Mouse (Mus musculus) neural tube, embryonic 14.5 days (tissue): ENCODE measurements at regions not wholly inside any gene's neighbourhood (a gene's known extent, or its start where the extent isn't known, plus 50 kb on each side); places are given as distances from the start of the nearest gene placed in this dataset. TPM values are rescaled to one million over a fixed set of nuclear protein-coding genes. Genes with fewer than 3 reads are reported as not detected.
A peak's percentile ranks its signal among the peaks of the same experiment; 100 is the strongest.

ENCODE experiments used
- ATAC-seq: fragments of 200-750 bp; cut with Nextera tagmentation; 2 replicates; pipeline ENCODE4 v1.8.0; 2017; ENCODE audit warnings: low read depth, mild to moderate bottlenecking, moderate TSS enrichment, moderate library complexity
- H3K27ac ChIP-seq: fragments of 300-500 bp; sonication (generic); 2 replicates; pipeline ENCODE4 v1.5.1; 2014; ENCODE audit warnings: low read depth, mild to moderate bottlenecking, control low read depth, low read length, moderate library complexity, mixed read lengths
- H3K27me3 ChIP-seq: fragments of 300-500 bp; sonication (generic); 2 replicates; pipeline ENCODE4 v1.6.1; 2014; ENCODE audit warnings: low read length; ENCODE audit not compliant: control insufficient read depth, insufficient read depth
- H3K36me3 ChIP-seq: fragments of 300-500 bp; sonication (generic); 2 replicates; pipeline ENCODE4 v1.6.1; 2014; ENCODE audit warnings: low read length, mixed read lengths; ENCODE audit not compliant: control insufficient read depth, insufficient read depth
- H3K4me1 ChIP-seq: fragments of 300-500 bp; sonication (generic); 2 replicates; pipeline ENCODE4 v1.6.1; 2014; ENCODE audit warnings: low read length; ENCODE audit not compliant: control insufficient read depth, insufficient read depth
- H3K4me2 ChIP-seq: fragments of 300-500 bp; sonication (generic); 2 replicates; pipeline ENCODE4 v1.6.1; 2014; ENCODE audit warnings: mild to moderate bottlenecking, low read depth, low read length, control low read depth
- H3K4me3 ChIP-seq: fragments of 300-500 bp; sonication (generic); 2 replicates; pipeline ENCODE4 v1.5.1; 2014; ENCODE audit warnings: low read depth, low read length, control low read depth, mixed read lengths
- H3K9ac ChIP-seq: fragments of 300-500 bp; sonication (generic); replicated peaks from 2 replicates; pipeline ENCODE4 v1.6.1; 2014; ENCODE audit warnings: low read depth, mild to moderate bottlenecking, control low read depth, low read length, mixed read lengths
- H3K9me3 ChIP-seq: fragments of 300-500 bp; sonication (generic); 2 replicates; pipeline ENCODE4 v1.6.1; 2016; ENCODE audit warnings: low read length; ENCODE audit not compliant: control insufficient read depth
- WGBS: fragments of 180-500 bp; shearing (Covaris S2); extraction: QIAGEN DNeasy Blood & Tissue Kit; methylation state at CpG from one replicate; pipeline ENCODE4 v1.1.7; 2014; 5-methylcytosine and 5-hydroxymethylcytosine counted together
- microRNA-seq: library from miRNA; unstranded; fragments of <30 nt; microRNA quantifications from one replicate; pipeline ENCODE4, GENCODE M21; 2016

- no peaks in the 10 kb centered on the region for H3K36me3 ChIP-seq
- ATAC-seq = no peak
- H3K4me1 ChIP-seq = no peaks in the 10 kb centered on the region
- no peak overlapping the region for H3K4me3 ChIP-seq
- H3K9ac ChIP-seq = no peak overlapping the region
- no peaks in the 10 kb centered on the region for H3K27me3 ChIP-seq
- WGBS = 67% methylated on average over 1 of the region's 1 CpGs
- no peak overlapping the region for H3K4me2 ChIP-seq
- no peak overlapping the region for H3K27ac ChIP-seq
- H3K9me3 ChIP-seq = no peaks in the 10 kb centered on the region
These were observed 65.8 kb downstream of the Smim10l1 start for GRCm38 (mm10) chr6:133170548-133170947.

- H3K27ac ChIP-seq = no peak overlapping the region
- H3K9me3 ChIP-seq = no peaks in the 10 kb centered on the region
- WGBS = 61% methylated on average over 2 of the region's 2 CpGs
- H3K36me3 ChIP-seq = no peaks in the 10 kb centered on the region
- no peak for ATAC-seq
- no peaks in the 10 kb centered on the region for H3K4me1 ChIP-seq
- no peak overlapping the region for H3K4me3 ChIP-seq
- H3K27me3 ChIP-seq = no peaks in the 10 kb centered on the region
- H3K4me2 ChIP-seq = no peak overlapping the region
- no peak overlapping the region for H3K9ac ChIP-seq
These were observed 66.6 kb downstream of the Smim10l1 start for GRCm38 (mm10) chr6:133171286-133171685.

DNA sequence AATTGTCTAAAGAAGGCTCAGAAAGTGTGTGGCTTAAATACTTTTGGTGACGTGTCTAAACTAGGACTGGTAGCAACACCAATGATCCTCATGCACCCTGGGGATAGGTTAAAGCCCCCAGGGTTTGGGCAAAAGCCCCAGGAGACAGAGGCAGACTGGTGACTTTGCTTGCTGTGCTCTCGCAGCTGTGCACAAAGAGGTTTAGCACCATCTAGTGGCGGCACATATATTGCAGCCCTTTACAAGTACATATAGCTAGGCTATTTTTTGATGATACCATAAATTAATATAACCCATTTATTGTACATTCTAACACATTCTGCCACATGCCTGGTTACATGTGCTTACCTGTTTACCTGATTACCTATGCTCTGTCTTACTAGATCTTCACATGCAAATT lies 85.8 kb upstream of the 5530400C23Rik start:
- WGBS = 5% methylated on average over 3 of the region's 3 CpGs
- Histone ChIP-seq H3K9me3 (no peaks in the 10 kb centered on the region), H3K27me3 (no peaks in the 10 kb centered on the region), H3K9ac (no peak overlapping the region), H3K4me2 (no peak overlapping the region), H3K27ac (no peak overlapping the region), H3K36me3 (no peaks in the 10 kb centered on the region), H3K4me1 (no peaks in the 10 kb centered on the region), H3K4me3 (no peak overlapping the region)
- peak; percentile 83; the same call in 1 of the 2 replicates for ATAC-seq

Small RNAs in the stretch of these regions (microRNA-seq; reads per million reads assigned to microRNA genes)
- not detected for gene Gm23403
- not detected for gene Gm25019
